Mouse (Mus musculus) hindbrain, embryonic 15.5 days (tissue): ENCODE data around the gene Sema4b. TPM values are rescaled to one million over a fixed set of nuclear protein-coding genes. Genes with fewer than 3 reads are reported as not detected.

ENCODE experiments used
- ATAC-seq: fragments of 200-750 bp; cut with Nextera tagmentation; 2 replicates; pipeline ENCODE4 v1.8.0; 2017; ENCODE audit warnings: low read depth, moderate number of reproducible peaks, moderate TSS enrichment; ENCODE audit not compliant: low FRiP score
- H3K27ac ChIP-seq: fragments of 300-500 bp; sonication (generic); replicated peaks from 2 replicates; pipeline ENCODE4 v1.5.1; 2015; ENCODE audit warnings: mild to moderate bottlenecking, inconsistent platforms
- H3K27me3 ChIP-seq: fragments of 300-500 bp; sonication (generic); 2 replicates; pipeline ENCODE4 v1.6.1; 2015; ENCODE audit warnings: control low read depth, inconsistent platforms
- H3K36me3 ChIP-seq: fragments of 300-500 bp; sonication (generic); 2 replicates; pipeline ENCODE4 v1.6.1; 2015; ENCODE audit warnings: control low read depth, inconsistent platforms
- H3K4me1 ChIP-seq: fragments of 300-500 bp; sonication (generic); replicated peaks from 2 replicates; pipeline ENCODE4 v1.6.1; 2015; ENCODE audit warnings: control low read depth, inconsistent platforms
- H3K4me2 ChIP-seq: fragments of 300-500 bp; sonication (generic); 2 replicates; pipeline ENCODE4 v1.6.1; 2015; ENCODE audit warnings: moderate library complexity, mild to moderate bottlenecking, inconsistent platforms
- H3K4me3 ChIP-seq: fragments of 300-500 bp; sonication (generic); 2 replicates; pipeline ENCODE4 v1.5.1; 2015; ENCODE audit warnings: mild to moderate bottlenecking, inconsistent platforms
- H3K9ac ChIP-seq: fragments of 300-500 bp; sonication (generic); 2 replicates; pipeline ENCODE4 v1.6.1; 2015; ENCODE audit warnings: inconsistent platforms
- H3K9me3 ChIP-seq: fragments of 300-500 bp; sonication (generic); 2 replicates; pipeline ENCODE4 v1.6.1; 2016; ENCODE audit warnings: control low read depth, inconsistent platforms
- WGBS: fragments of 180-500 bp; shearing (Covaris S2); methylation state at CpG from one replicate; pipeline ENCODE4 v1.1.7; 2015; 5-methylcytosine and 5-hydroxymethylcytosine counted together
- polyA plus RNA-seq: library from polyadenylated mRNA; unstranded; fragments of >200 nt; fragmentation: Nextera tagmentation; extraction: Ambion mirVana; gene quantifications from 2 replicates; pipeline ENCODE4 v1.2.1, GENCODE M21; 2015

Gene Sema4b
- polyA plus RNA-seq, 1 experiment from 2014 or later: 25.7 TPM

- no peaks in the 10 kb centered on the region for H3K4me1 ChIP-seq
- H3K4me3 ChIP-seq: no peak overlapping the region
- no peak overlapping the region for H3K27ac ChIP-seq
- 93% methylated on average over 6 of the region's 6 CpGs for WGBS
- H3K9ac ChIP-seq: no peak overlapping the region
- ATAC-seq: no peak
- H3K4me2 ChIP-seq: no peak overlapping the region
- no peaks in the 10 kb centered on the region for H3K27me3 ChIP-seq
- no peaks in the 10 kb centered on the region for H3K36me3 ChIP-seq
- H3K9me3 ChIP-seq: no peaks in the 10 kb centered on the region
These were observed 7.3 kb upstream of the Sema4b start for GRCm38 (mm10) chr7:80179327-80179726.

GRCm38 (mm10) chr7:80179790-80180189, 6.9 kb upstream of the Sema4b start:
- no peaks in the 10 kb centered on the region for H3K36me3 ChIP-seq
- H3K9me3 ChIP-seq: no peaks in the 10 kb centered on the region
- H3K4me2 ChIP-seq: no peak overlapping the region
- no peaks in the 10 kb centered on the region for H3K4me1 ChIP-seq
- ATAC-seq: no peak
- H3K4me3 ChIP-seq: no peak overlapping the region
- no peaks in the 10 kb centered on the region for H3K27me3 ChIP-seq
- no peak overlapping the region for H3K27ac ChIP-seq
- H3K9ac ChIP-seq: no peak overlapping the region
- WGBS: 87% methylated on average over 6 of the region's 6 CpGs

GRCm38 (mm10) chr7:80180202-80180601, 6.4 kb upstream of the Sema4b start:
- H3K4me2 ChIP-seq: no peak overlapping the region
- no peaks in the 10 kb centered on the region for H3K36me3 ChIP-seq
- no peaks in the 10 kb centered on the region for H3K9me3 ChIP-seq
- no peaks in the 10 kb centered on the region for H3K4me1 ChIP-seq
- no peak for ATAC-seq
- 74% methylated on average over 3 of the region's 3 CpGs for WGBS
- H3K27me3 ChIP-seq: no peaks in the 10 kb centered on the region
- H3K27ac ChIP-seq: no peak overlapping the region
- H3K9ac ChIP-seq: no peak overlapping the region
- no peak overlapping the region for H3K4me3 ChIP-seq

GRCm38 (mm10) chr7:80181078-80181477, 5.6 kb upstream of the Sema4b start:
- Histone ChIP-seq H3K4me2 (no peak overlapping the region), H3K27ac (no peak overlapping the region), H3K4me1 (peaks cover 3% of the 10 kb centered on the region), H3K36me3 (no peaks in the 10 kb centered on the region), H3K9me3 (no peaks in the 10 kb centered on the region), H3K27me3 (no peaks in the 10 kb centered on the region), H3K9ac (no peak overlapping the region), H3K4me3 (no peak overlapping the region)
- no peak for ATAC-seq
- WGBS: 63% methylated on average over 2 of the region's 2 CpGs

- Histone ChIP-seq H3K27ac (no peak overlapping the region), H3K9me3 (no peaks in the 10 kb centered on the region), H3K4me2 (no peak overlapping the region), H3K27me3 (no peaks in the 10 kb centered on the region), H3K9ac (no peak overlapping the region), H3K4me1 (peaks cover 12% of the 10 kb centered on the region), H3K4me3 (no peak overlapping the region), H3K36me3 (no peaks in the 10 kb centered on the region)
- no peak for ATAC-seq
These were observed 4.5 kb upstream of the Sema4b start for GRCm38 (mm10) chr7:80182139-80182538.

- Histone ChIP-seq H3K27ac (no peak overlapping the region), H3K4me1 (peaks cover 26% of the 10 kb centered on the region), H3K27me3 (no peaks in the 10 kb centered on the region), H3K4me3 (no peak overlapping the region), H3K36me3 (no peaks in the 10 kb centered on the region), H3K9ac (no peak overlapping the region), H3K4me2 (no peak overlapping the region), H3K9me3 (no peaks in the 10 kb centered on the region)
- 87% methylated on average over 1 of the region's 1 CpGs for WGBS
- no peak for ATAC-seq
These were observed 3.2 kb upstream of the Sema4b start for GRCm38 (mm10) chr7:80183466-80183865.

- Histone ChIP-seq H3K4me2 (no peak overlapping the region), H3K27me3 (no peaks in the 10 kb centered on the region), H3K4me3 (no peak overlapping the region), H3K9me3 (no peaks in the 10 kb centered on the region), H3K4me1 (peaks cover 31% of the 10 kb centered on the region), H3K36me3 (no peaks in the 10 kb centered on the region), H3K27ac (no peak overlapping the region), H3K9ac (no peak overlapping the region)
- no peak for ATAC-seq
- 43% methylated on average over 5 of the region's 5 CpGs for WGBS
These were observed 2.7 kb upstream of the Sema4b start for GRCm38 (mm10) chr7:80183969-80184368.

GRCm38 (mm10) chr7:80184551-80184950, 2.1 kb upstream of the Sema4b start:
- H3K4me2 ChIP-seq: no peak overlapping the region
- no peaks in the 10 kb centered on the region for H3K27me3 ChIP-seq
- no peak overlapping the region for H3K4me3 ChIP-seq
- no peaks in the 10 kb centered on the region for H3K36me3 ChIP-seq
- H3K27ac ChIP-seq: no peak overlapping the region
- H3K4me1 ChIP-seq: peaks cover 37% of the 10 kb centered on the region
- no peak for ATAC-seq
- no peak overlapping the region for H3K9ac ChIP-seq
- 61% methylated on average over 4 of the region's 4 CpGs for WGBS
- no peaks in the 10 kb centered on the region for H3K9me3 ChIP-seq

GRCm38 (mm10) chr7:80184968-80185367, 1.7 kb upstream of the Sema4b start:
- H3K4me2 ChIP-seq: no peak overlapping the region
- no peaks in the 10 kb centered on the region for H3K36me3 ChIP-seq
- no peaks in the 10 kb centered on the region for H3K9me3 ChIP-seq
- 55% methylated on average over 6 of the region's 6 CpGs for WGBS
- H3K27me3 ChIP-seq: no peaks in the 10 kb centered on the region
- H3K27ac ChIP-seq: no peak overlapping the region
- ATAC-seq: no peak
- no peak overlapping the region for H3K4me3 ChIP-seq
- H3K9ac ChIP-seq: no peak overlapping the region
- H3K4me1 ChIP-seq: peaks cover 38% of the 10 kb centered on the region

- Histone ChIP-seq H3K4me1 (peaks cover 38% of the 10 kb centered on the region), H3K9ac (no peak overlapping the region), H3K27ac (no peak overlapping the region), H3K36me3 (no peaks in the 10 kb centered on the region), H3K4me2 (peak overlapping the region; percentile 65), H3K4me3 (peak overlapping the region; percentile 43), H3K9me3 (no peaks in the 10 kb centered on the region), H3K27me3 (no peaks in the 10 kb centered on the region)
- no peak for ATAC-seq
- 18% methylated on average over 8 of the region's 8 CpGs for WGBS
These were observed 620 bp upstream of the Sema4b start for GRCm38 (mm10) chr7:80186021-80186420.

- peak overlapping the region; percentile 73 for H3K27ac ChIP-seq
- no peaks in the 10 kb centered on the region for H3K36me3 ChIP-seq
- peak overlapping the region; percentile 29 for H3K9ac ChIP-seq
- no peaks in the 10 kb centered on the region for H3K9me3 ChIP-seq
- H3K4me2 ChIP-seq: peak overlapping the region; percentile 65
- H3K4me1 ChIP-seq: peaks cover 52% of the 10 kb centered on the region
- 41% methylated on average over 12 of the region's 12 CpGs for WGBS
- H3K27me3 ChIP-seq: no peaks in the 10 kb centered on the region
- no peak for ATAC-seq
- peak overlapping the region; percentile 43 for H3K4me3 ChIP-seq
These were observed 860 bp downstream of the Sema4b start for GRCm38 (mm10) chr7:80187501-80187900.

- 53% methylated on average over 2 of the region's 2 CpGs for WGBS
- H3K9me3 ChIP-seq: no peaks in the 10 kb centered on the region
- H3K4me2 ChIP-seq: peak overlapping the region; percentile 11; the same call in 1 of the 2 replicates
- H3K4me3 ChIP-seq: no peak overlapping the region
- H3K36me3 ChIP-seq: no peaks in the 10 kb centered on the region
- ATAC-seq: no peak
- peak overlapping the region; percentile 48 for H3K27ac ChIP-seq
- peaks cover 62% of the 10 kb centered on the region for H3K4me1 ChIP-seq
- H3K27me3 ChIP-seq: no peaks in the 10 kb centered on the region
- H3K9ac ChIP-seq: no peak overlapping the region
These were observed 2.0 kb downstream of the Sema4b start for GRCm38 (mm10) chr7:80188579-80189125.
